Mouse (Mus musculus) embryonic facial prominence, embryonic 15.5 days (tissue): ENCODE data around the gene Dtx3. TPM values are rescaled to one million over a fixed set of nuclear protein-coding genes. Genes with fewer than 3 reads are reported as not detected.

Source experiments
- ATAC-seq: fragments of 200-750 bp; cut with Nextera tagmentation; 2 replicates; pipeline ENCODE4 v1.8.0; 2017; ENCODE audit warnings: low read depth, moderate TSS enrichment; ENCODE audit not compliant: insufficient number of reproducible peaks, low FRiP score, low TSS enrichment
- H3K27ac ChIP-seq: fragments of 300-500 bp; sonication (generic); replicated peaks from 2 replicates; pipeline ENCODE4 v1.5.1; 2015; ENCODE audit warnings: mild to moderate bottlenecking, inconsistent platforms
- H3K27me3 ChIP-seq: fragments of 300-500 bp; sonication (generic); 2 replicates; pipeline ENCODE4 v1.6.1; 2015; ENCODE audit warnings: inconsistent platforms
- H3K36me3 ChIP-seq: fragments of 300-500 bp; sonication (generic); 2 replicates; pipeline ENCODE4 v1.6.1; 2015; ENCODE audit warnings: mild to moderate bottlenecking, inconsistent platforms
- H3K4me1 ChIP-seq: fragments of 300-500 bp; sonication (generic); 2 replicates; pipeline ENCODE4 v1.6.1; 2015; ENCODE audit warnings: inconsistent platforms
- H3K4me2 ChIP-seq: fragments of 300-500 bp; sonication (generic); replicated peaks from 2 replicates; pipeline ENCODE4 v1.6.1; 2015; ENCODE audit warnings: mild to moderate bottlenecking, inconsistent platforms
- H3K4me3 ChIP-seq: fragments of 300-500 bp; sonication (generic); replicated peaks from 2 replicates; pipeline ENCODE4 v1.5.1; 2015; ENCODE audit warnings: mild to moderate bottlenecking, inconsistent platforms
- H3K9ac ChIP-seq: fragments of 300-500 bp; sonication (generic); 2 replicates; pipeline ENCODE4 v1.6.1; 2015; ENCODE audit warnings: inconsistent platforms
- H3K9me3 ChIP-seq: fragments of 300-500 bp; sonication (generic); replicated peaks from 2 replicates; pipeline ENCODE4 v1.6.1; 2016; ENCODE audit warnings: inconsistent platforms
- WGBS: fragments of 180-500 bp; shearing (Covaris S2); methylation state at CpG from one replicate; pipeline ENCODE4 v1.1.7; 2015; 5-methylcytosine and 5-hydroxymethylcytosine counted together
- polyA plus RNA-seq: library from polyadenylated mRNA; unstranded; fragments of >200 nt; fragmentation: Nextera tagmentation; extraction: Ambion mirVana; gene quantifications from 2 replicates; pipeline ENCODE4 v1.2.1, GENCODE M21; 2015

Gene Dtx3
- polyA plus RNA-seq, 1 experiment from 2014 or later: 179 TPM

DNA sequence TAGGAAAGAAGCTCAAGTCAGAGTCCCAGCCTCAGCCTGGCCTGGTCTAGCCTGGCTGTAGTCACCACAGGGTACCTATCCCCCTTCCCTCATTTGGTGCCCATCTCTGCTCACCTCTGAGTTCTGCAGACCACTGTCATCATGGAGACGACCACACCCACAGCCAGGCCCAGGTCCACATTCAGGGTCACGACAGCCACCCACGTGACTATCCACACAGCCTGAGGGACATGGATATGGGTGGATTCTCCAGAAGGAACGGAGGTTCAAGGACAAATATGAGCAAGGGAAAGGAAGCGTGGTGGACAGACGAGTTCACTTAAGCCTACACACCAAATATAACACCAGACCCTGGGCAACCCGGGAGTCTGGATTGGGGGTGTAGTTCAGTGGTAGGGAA, 21.4 kb downstream of the Dtx3 start:
- Histone ChIP-seq H3K27me3 (peaks cover 48% of the 10 kb centered on the region), H3K9ac (no peak overlapping the region), H3K4me3 (no peak overlapping the region), H3K27ac (no peak overlapping the region), H3K9me3 (no peaks in the 10 kb centered on the region), H3K4me2 (no peak overlapping the region), H3K4me1 (peaks cover 31% of the 10 kb centered on the region), H3K36me3 (no peaks in the 10 kb centered on the region)
- no peak for ATAC-seq
- WGBS: 88% methylated on average over 7 of the region's 7 CpGs

DNA sequence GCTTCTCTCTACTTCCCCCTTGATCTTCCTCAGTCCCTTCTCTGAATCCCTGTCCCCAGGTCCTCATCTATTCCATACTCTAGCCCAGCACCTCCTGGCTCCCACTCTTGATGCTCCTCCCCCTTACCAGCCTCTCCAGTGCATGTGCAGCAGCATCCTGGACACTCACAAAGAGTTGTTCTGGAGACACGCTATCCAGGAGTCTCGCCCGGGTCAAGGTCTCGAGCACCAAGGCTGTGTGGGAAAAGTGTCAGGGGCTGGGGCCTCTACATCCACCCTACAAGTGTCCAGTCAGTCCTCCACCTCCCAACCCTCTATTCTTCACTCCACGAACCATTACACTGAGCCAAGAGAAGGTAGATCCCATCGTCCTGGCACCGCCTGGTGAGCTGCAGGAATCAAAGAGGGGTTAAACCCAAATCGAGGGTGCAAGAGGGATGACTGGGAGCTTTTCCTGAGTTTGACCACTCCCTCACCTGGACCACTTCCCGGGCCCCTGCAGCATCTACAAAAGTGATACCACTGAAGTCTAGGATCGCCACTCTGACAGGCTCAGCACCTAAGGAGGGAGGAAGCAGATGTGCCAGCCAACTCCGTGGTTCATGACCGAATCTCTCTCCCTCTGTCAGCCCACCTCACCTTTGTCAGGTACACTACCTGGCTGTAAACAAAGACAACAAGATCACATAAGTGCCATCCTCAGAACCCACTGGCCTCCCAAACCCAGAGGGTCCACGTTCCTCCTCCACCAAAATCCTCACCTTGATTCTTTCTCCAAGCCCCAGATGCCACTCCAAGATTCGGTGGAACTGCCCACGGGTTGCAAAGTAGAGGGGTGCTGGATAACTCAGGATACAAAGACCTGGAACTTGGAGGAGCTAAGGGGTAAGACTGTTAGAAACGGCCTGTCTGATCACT, 22.1 kb downstream of the Dtx3 start:
- no peak overlapping the region for H3K4me3 ChIP-seq
- H3K9me3 ChIP-seq: no peaks in the 10 kb centered on the region
- H3K4me1 ChIP-seq: peaks cover 27% of the 10 kb centered on the region
- no peak overlapping the region for H3K4me2 ChIP-seq
- H3K36me3 ChIP-seq: no peaks in the 10 kb centered on the region
- WGBS: 81% methylated on average over 16 of the region's 16 CpGs
- H3K27ac ChIP-seq: no peak overlapping the region
- no peak for ATAC-seq
- no peak overlapping the region for H3K9ac ChIP-seq
- H3K27me3 ChIP-seq: peaks cover 45% of the 10 kb centered on the region

DNA sequence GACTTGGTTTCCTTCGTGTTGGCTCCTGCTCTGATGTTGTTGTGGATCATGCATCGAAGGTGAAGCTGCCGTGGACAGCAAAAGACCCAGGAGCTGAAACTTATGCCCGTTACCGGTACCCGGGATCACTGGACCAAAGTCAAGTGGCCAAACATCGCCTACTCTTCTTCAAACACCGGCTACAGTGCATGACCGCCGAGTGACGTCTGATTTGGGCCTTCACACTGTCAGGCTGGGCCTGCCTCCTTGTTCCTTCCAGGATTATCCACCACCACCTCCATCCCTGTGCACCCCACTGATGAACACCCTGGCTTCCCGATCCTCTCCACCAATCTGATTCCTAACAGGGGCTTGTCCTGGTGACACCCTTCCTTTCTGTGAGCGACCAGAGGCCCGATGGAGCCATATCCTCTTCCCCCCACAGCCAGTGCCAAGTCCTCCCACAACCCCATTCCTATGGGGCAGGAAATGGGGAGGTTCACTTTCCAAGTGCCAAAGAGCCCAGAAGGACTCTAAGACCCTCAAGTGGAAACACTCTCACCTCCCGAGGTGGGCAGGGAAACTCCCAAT, 23.8 kb downstream of the Dtx3 start:
- Histone ChIP-seq H3K27ac (no peak overlapping the region), H3K4me1 (peaks cover 16% of the 10 kb centered on the region), H3K4me3 (no peak overlapping the region), H3K9me3 (no peaks in the 10 kb centered on the region), H3K27me3 (peaks cover 43% of the 10 kb centered on the region), H3K36me3 (no peaks in the 10 kb centered on the region), H3K9ac (no peak overlapping the region), H3K4me2 (no peak overlapping the region)
- no peak for ATAC-seq
- 84% methylated on average over 15 of the region's 15 CpGs for WGBS

DNA sequence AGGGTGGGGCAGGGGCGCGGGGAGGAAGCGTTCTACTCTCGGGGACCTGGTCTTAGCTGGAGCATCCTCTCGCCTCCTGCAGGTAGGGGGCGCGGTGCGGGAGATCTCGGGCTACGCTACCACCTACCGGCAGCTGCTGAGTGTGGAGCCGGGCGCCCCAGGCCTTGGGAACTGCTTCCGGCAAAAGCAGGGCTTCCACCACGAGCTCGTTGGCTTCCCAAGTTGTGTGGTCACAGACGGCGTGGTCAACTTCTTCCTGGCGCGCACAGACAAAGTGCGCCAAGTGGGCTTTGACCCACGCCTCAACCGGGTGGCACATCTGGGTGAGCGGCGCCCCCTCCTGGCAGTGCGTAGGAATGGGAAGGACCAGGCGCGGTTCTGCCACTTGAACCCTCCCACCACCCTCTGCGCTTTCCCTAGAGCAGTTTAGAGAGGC, 24.7 kb downstream of the Dtx3 start:
- peak; percentile 80 for ATAC-seq
- under 1% methylated on average over 29 of the region's 29 CpGs for WGBS
- no peak overlapping the region for H3K9ac ChIP-seq

DNA sequence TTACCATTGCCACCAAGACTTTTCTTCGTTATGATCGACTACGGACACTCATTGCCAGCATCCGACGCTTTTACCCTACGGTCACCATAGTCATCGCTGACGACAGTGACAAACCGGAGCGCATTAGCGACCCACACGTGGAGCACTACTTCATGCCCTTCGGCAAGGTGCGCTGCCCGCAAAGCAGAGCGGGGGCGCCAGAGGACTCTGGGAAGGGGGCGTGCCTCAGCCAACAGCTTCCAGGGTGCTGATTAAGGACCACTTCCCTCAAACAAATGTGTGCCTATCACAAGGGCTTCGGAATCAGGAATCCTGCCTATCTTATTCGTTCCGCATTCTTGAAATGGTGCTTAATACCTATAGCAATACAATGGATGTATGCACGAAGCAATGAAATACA, 25.5 kb downstream of the Dtx3 start:
- H3K9ac ChIP-seq: no peak overlapping the region

More for the DNA sequence above, 24.7 kb downstream of the Dtx3 start:
- Histone ChIP-seq H3K4me3 (peak overlapping the region; percentile 46), H3K4me2 (peak overlapping the region; percentile 80), H3K36me3 (no peaks in the 10 kb centered on the region), H3K27ac (no peak overlapping the region), H3K4me1 (peaks cover 24% of the 10 kb centered on the region), H3K9me3 (no peaks in the 10 kb centered on the region), H3K27me3 (peaks cover 47% of the 10 kb centered on the region)

DNA sequence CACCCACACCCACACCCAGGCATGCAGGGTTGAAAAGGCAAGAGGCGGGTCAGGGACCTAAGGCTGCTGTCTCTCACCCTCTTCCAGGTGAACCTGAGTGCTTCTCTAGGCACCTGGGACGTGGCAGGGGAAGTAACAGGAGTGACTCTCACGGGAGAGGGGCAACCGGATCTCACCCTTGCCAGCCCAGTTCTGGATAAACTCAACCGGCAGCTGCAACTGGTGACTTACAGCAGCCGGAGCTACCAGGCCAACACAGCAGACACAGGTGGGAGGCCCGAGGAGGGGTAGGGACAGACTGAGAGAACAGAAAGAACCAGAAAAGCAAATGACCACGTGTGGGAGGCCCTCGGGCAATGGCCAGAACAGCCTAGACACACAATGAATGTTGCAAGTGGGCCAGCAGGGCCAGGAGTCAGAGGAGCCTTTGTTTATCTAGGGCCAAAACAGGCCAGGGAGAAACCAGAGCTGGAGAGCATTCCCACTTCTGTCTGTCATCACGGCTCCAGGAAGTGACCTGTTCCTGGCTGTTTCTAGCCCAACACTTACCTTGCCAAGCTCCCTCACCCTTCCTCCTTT, 27.8 kb downstream of the Dtx3 start:
- no peak overlapping the region for H3K4me2 ChIP-seq
- ATAC-seq: no peak
- peaks cover 34% of the 10 kb centered on the region for H3K4me1 ChIP-seq
- 40% methylated on average over 10 of the region's 10 CpGs for WGBS
- H3K9me3 ChIP-seq: no peaks in the 10 kb centered on the region
- H3K9ac ChIP-seq: no peak overlapping the region
- H3K27ac ChIP-seq: no peak overlapping the region
- peaks cover 52% of the 10 kb centered on the region for H3K27me3 ChIP-seq
- no peaks in the 10 kb centered on the region for H3K36me3 ChIP-seq
- H3K4me3 ChIP-seq: no peak overlapping the region

More for the DNA sequence above, 25.5 kb downstream of the Dtx3 start:
- Histone ChIP-seq H3K36me3 (no peaks in the 10 kb centered on the region), H3K4me2 (peak overlapping the region; percentile 80), H3K9me3 (no peaks in the 10 kb centered on the region), H3K27me3 (peaks cover 52% of the 10 kb centered on the region), H3K4me3 (peak overlapping the region; percentile 46), H3K27ac (no peak overlapping the region), H3K4me1 (peaks cover 31% of the 10 kb centered on the region)
- WGBS: 3% methylated on average over 22 of the region's 22 CpGs
- ATAC-seq: no peak

DNA sequence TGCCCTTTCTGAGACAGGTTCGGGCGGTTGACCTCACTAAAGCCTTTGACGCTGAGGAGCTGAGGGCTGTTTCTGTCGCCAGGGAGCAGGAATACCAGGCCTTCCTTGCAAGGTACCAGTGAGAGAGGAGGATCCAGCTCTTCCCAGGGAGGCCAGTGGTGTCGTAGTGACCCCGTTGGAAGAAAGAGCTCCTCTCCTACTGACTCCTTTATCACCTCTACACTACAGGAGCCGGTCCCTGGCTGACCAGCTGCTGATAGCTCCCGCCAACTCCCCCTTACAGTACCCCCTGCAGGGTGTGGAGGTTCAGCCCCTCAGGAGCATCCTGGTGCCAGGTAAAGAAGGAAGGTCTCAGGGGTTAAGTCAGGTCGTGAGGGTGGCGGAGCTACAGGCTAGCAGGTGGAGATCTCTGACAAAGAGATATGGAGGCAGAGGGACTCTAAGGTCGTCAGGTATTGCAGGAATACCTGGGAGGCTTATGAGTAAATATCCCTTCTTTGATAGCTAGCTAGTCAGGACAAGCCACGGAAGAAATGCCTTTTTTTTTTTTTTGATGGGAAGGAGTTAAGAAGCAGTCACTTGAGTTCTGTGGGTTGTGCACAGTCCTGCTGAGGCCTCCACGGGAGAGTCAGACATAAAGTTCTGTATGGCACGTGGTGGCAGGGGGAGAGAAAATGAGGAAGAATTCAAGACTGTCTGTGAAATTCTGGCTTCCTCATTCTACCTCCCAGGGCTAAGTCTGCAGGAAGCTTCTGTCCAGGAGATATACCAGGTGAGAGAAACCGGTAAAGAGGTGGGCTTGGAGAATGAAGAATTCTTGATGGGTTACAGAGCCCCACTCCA, 28.5 kb downstream of the Dtx3 start:
- no peak overlapping the region for H3K9ac ChIP-seq
- ATAC-seq: no peak
- no peak overlapping the region for H3K27ac ChIP-seq
- peaks cover 52% of the 10 kb centered on the region for H3K27me3 ChIP-seq
- H3K9me3 ChIP-seq: no peaks in the 10 kb centered on the region
- peak overlapping the region; percentile 62 for H3K4me3 ChIP-seq
- peak overlapping the region; percentile 100; the same call in 1 of the 2 replicates for H3K4me2 ChIP-seq
- peaks cover 34% of the 10 kb centered on the region for H3K4me1 ChIP-seq
- no peaks in the 10 kb centered on the region for H3K36me3 ChIP-seq
- 25% methylated on average over 15 of the region's 15 CpGs for WGBS

DNA sequence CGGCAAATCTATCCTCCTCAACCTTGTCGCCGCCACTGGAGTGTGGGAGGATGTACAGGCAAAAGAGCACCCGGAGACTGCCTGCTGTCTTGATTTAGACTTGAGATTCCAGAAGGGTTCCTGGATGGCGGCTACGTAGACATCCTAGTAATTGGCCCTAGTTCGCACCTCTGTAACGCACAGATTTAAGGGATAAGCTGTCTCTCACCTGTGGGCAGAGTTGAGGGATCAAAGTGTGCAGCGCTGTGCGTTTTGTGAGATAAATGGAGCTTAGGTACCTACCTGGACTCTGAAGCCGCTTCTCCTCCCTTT, 29.2 kb downstream of the Dtx3 start:
- ATAC-seq: no peak
- Histone ChIP-seq H3K4me2 (peak overlapping the region; percentile 100), H3K9ac (peak overlapping the region; percentile 47; the same call in 1 of the 2 replicates), H3K36me3 (no peaks in the 10 kb centered on the region), H3K9me3 (no peaks in the 10 kb centered on the region), H3K4me1 (peaks cover 34% of the 10 kb centered on the region), H3K27ac (no peak overlapping the region), H3K4me3 (peak overlapping the region; percentile 62), H3K27me3 (peaks cover 52% of the 10 kb centered on the region)
- 6% methylated on average over 11 of the region's 11 CpGs for WGBS

DNA sequence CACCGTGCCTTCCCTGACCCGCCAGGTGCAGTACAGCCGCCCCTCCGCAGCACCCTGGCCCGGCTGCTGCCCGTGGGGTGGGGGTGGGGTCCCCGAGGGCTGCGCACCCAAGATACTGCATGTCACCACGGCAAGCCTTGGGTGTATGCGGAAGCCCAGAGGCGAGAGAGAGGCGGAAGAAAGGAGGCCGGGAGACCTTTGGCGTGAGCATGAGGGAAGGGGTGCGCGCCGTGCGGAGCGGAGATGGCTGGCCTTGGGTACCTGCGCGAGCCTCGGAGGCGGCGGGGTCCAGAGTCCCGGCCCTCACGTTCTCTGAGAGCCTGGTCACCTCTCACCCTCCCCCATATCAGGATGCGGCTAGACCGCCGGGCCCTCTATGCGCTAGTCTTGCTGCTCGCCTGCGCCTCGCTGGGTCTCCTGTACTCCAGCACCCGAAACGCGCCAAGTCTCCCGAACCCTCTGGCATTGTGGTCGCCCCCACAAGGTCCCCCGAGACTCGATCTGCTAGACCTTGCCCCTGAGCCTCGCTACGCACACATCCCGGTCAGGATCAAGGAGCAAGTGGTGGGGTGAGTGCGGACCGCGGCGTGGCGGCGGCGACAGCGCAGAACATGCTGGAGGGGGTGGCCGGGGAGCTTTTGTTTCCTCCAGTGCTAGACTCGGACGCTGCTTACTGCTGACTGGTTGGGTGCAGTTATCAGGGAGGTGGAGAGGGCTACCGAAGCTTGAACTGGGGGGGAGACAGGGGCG, 29.7 kb downstream of the Dtx3 start:
- ATAC-seq: peak; percentile 22; the same call in 1 of the 2 replicates

DNA sequence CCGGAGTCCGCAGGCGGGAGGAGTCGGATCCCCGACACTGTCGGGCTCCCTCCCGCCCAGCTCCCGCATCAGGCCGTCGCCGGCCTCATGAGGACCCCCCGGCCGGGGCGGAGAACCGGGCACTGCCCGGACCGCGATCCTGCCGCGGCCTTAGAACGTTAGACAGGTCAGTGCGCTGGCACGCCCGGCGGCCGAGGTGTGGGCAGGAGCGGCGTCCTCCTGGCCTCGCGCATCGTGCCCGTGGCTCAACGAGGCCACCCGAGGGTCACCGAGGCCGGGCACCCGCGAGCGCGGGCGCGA, 30.2 kb downstream of the Dtx3 start:
- ATAC-seq: peak; percentile 5; the same call in 1 of the 2 replicates
- WGBS: 0% methylated on average over 38 of the region's 42 CpGs
- peak overlapping the region; percentile 62 for H3K4me3 ChIP-seq
- H3K27ac ChIP-seq: no peak overlapping the region; the same call in 1 of the 2 replicates
- peak overlapping the region; percentile 47 for H3K9ac ChIP-seq
- peak overlapping the region; percentile 100 for H3K4me2 ChIP-seq
- H3K27me3 ChIP-seq: peaks cover 45% of the 10 kb centered on the region
- H3K4me1 ChIP-seq: peaks cover 24% of the 10 kb centered on the region
- no peaks in the 10 kb centered on the region for H3K9me3 ChIP-seq
- no peaks in the 10 kb centered on the region for H3K36me3 ChIP-seq

More for the DNA sequence above, 29.7 kb downstream of the Dtx3 start:
- Histone ChIP-seq H3K27me3 (peaks cover 51% of the 10 kb centered on the region), H3K4me3 (peak overlapping the region; percentile 62), H3K9ac (peak overlapping the region; percentile 47), H3K27ac (no peak overlapping the region; the same call in 1 of the 2 replicates), H3K4me1 (peaks cover 29% of the 10 kb centered on the region), H3K9me3 (no peaks in the 10 kb centered on the region), H3K4me2 (peak overlapping the region; percentile 100), H3K36me3 (no peaks in the 10 kb centered on the region)
- WGBS: under 1% methylated on average over 56 of the region's 56 CpGs
